Mouse (Mus musculus): ENCODE measurements around the gene Inpp4b.
A peak's percentile ranks its signal among the peaks of the same experiment; 100 is the strongest.
"Not testable (repeated sequence)": the region's sequence is repeated elsewhere in the genome, so short reads cannot be mapped to it uniquely, and the experiment has no call there.

The Inpp4b gene

GRCm38 (mm10) chr8:81777704-81778103 is 435.3 kb downstream of the Inpp4b start:
- no peak for DNase-seq (ENCODE audit: low spot score in 2 of 2)

DNA sequence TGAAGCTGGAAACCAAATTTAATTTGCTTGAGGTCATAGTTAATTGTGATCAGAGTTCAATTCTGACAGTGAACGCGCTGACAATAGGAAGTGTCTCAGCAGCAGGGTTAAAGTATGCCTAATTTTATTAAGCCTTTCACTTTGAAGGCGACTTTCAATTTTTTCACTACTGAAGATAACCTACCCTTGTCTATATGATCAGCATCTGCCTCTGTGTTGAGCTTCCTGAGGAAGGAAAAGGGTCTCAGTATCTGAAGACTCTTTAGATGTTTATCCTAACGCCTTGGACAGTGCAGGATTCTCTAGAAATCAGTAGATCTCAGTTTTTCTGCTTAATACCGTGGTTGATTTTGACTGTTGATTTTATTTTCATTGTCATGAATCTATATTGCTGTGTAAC is 437.1 kb downstream of the Inpp4b start:
- no peak for DNase-seq (ENCODE audit: low spot score in 2 of 2)

DNA sequence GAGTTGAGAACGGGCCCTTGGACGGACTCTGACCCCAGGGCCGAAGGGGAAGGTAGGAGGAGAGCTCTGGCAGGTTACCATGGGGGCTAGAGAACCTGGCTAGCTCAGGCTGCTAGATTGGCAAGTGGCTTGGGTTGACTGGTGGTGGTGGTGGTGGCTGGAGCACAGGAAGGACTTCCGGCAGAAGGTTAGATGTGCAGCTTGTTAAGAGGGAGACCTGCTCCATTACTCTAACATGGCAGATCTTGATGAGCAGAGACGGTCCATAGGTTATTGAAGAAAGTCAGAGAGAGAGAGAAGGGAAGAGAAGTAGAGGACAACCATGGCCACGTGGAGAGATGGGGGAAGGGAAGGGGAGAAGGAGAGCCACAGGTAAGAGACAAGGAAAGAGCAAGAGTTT is 437.8 kb downstream of the Inpp4b start:
- no peak for DNase-seq (ENCODE audit: low spot score in 2 of 2)

GRCm38 (mm10) chr8:81780921-81781675 is 438.7 kb downstream of the Inpp4b start:
- no peak for DNase-seq (ENCODE audit: low spot score in 2 of 2)

DNA sequence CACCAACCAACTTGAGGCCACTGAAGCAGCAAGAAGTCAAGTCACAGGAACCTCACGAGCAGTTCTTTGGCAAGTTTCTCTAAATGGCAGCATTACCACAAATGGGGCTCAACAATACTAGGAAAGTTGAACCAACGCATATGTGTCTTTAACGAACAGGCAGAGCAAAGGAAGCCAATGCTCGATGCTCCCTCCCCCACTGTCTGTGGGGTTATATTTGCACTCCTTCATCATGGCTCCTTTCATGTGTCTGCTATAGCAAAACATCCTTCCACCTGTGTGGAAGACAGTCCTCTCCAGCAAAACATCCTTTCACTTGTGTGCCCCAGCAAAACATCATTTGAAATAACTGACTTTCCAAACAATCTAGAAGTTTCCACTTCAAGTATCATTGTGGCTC is 440.4 kb downstream of the Inpp4b start:
- no peak for DNase-seq (ENCODE audit: low spot score in 2 of 2)

DNA sequence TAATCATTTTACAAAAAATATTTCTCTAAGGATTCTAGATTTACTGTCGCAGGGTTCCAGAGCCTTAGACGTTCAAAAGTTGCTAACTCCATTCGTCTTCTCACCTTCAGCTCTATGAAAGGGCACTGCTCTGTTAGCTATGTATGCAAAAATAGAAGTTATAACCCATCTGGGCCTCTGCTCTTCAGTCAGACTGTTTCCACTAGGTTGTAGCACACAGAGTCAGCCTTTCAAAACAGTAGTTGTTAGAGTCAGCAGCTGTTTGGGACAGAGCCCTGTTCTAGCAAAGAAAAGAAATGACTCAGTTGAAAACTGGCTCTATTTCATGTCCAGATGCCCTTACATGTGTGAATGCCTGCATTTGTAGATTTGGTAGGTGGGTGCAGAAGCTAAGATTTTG is 442.4 kb downstream of the Inpp4b start:
- no peak for DNase-seq (ENCODE audit: low spot score in 2 of 2)

DNA sequence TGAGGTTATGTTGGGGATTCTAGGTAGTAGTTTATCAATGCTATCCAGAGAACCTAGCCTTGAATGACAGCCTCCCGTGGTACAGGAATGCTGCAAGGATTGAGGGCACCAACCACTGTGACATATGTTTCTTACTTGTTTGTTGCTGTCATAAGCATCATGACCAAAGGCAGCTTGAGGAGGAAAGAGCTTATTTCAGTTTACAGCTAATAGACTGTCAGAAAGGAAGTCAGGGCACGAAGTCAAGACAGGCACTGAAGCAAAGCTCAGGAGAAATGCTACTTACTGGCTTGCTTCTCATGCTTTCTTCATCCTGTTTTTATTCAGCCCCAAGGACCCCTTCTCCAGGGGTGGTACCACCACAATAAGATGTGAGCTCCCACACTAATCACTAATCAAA is 446.1 kb downstream of the Inpp4b start:
- no peak for DNase-seq (ENCODE audit: low spot score in 2 of 2)

DNA sequence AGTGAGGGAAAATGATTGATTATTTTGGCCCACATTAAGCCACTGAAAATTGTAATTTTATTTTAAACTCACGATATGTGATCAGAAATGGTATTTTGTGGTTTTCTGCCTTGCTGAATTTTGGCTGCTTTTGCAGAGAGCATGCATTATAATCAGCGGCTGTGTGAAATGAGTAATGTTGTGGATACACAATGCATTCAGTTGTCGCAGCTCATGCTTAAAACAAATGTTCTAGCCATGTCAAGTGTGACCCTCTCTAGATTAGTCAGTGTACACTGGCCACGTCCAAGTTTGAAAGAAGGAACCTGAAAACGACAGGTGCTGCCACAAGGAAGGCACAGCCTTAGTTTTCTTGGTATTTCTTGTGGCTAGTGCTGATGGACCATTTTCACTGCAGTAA is 450.3 kb downstream of the Inpp4b start:
- DNase-seq (ENCODE audit: low spot score in 2 of 2) = no peak

- DNase-seq (ENCODE audit: low spot score in 2 of 2) = no peak
These were observed 456.1 kb downstream of the Inpp4b start for GRCm38 (mm10) chr8:81798501-81798900.

GRCm38 (mm10) chr8:81800792-81801191 is 458.4 kb downstream of the Inpp4b start:
- no peak for DNase-seq (ENCODE audit: low spot score in 2 of 2)

DNA sequence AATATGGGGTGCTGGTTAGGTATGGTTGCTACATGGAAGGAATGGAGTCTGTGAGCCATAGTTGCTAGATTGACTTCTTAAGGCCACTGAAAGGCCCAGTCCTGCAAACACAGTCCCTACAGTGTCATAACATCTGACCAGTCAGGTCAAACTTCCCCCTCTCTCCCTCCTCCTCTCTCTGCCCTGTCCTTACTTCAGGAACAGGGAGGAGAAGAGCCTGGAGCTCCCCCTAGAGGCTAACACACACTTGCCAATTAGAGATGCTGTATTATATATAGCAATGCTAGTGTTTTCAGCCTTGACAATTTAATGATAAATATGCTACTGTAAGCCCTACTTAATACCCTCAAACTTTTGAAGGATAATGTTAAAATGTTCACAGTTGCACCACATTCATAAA is 464.4 kb downstream of the Inpp4b start:
- DNase-seq (ENCODE audit: low spot score in 2 of 2) = peak in 1 of 2 experiments; percentile 27

GRCm38 (mm10) chr8:81807578-81807977 is 465.2 kb downstream of the Inpp4b start:
- DNase-seq (ENCODE audit: low spot score in 2 of 2) = no peak

- DNase-seq (ENCODE audit: low spot score in 2 of 2) = no peak
These were observed 466.1 kb downstream of the Inpp4b start for GRCm38 (mm10) chr8:81808406-81808805.

- not testable (repeated sequence) for DNase-seq (ENCODE audit: low spot score in 2 of 2)
These were observed 467.1 kb downstream of the Inpp4b start for GRCm38 (mm10) chr8:81809414-81809813.

DNA sequence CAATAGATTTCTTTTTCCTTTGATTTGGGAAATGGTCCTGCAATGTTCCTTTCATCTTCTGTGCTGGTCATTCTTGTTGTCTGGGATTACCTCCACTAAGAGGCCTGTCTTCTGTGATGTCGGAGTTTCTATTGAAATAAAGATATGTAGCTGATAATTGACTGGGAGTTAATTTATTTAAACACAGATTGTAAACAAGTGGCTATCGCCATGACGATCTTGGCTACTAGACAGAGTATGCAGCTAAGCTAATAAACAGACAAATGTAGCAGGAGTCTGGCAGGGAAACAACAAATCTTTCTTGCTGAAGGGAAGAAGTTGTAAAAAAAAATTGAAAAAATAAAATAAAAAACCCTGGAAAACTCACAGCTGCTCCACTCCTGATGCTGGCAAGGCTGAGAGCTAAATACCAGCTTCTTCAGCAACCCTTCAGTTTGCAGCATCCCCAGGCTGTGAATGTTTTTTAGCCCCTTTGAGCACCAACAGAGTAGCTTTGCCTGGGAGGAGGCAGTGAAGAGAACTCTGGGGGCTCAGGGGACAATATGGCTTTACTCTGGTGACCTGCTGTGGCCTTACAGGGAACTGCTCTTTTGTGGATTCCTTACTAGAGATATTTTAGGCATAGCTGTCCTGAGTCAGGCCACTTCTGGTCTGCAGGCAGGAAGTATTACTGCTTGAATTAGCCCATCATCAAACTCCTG is 469.8 kb downstream of the Inpp4b start:
- no peak for DNase-seq (ENCODE audit: low spot score in 2 of 2)

DNA sequence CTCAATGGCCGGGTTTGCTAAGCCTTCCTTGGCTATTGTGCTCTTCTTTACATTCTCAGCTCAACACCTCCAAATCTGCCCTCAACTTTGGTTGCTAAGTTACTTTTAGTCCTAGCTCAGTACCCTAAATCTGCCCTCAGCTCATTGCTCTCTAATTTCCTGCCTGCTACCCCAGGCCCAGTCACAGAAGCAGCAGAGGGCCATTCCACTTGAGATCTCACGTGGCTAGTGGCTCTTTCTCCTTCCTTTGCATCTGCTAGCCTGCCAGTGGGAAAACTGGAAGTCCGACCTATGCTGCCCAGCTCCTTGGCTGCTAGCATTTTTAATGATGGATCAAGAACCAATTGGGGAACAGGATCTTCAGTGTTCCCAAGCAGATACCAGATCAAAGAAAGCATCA is 472.4 kb downstream of the Inpp4b start:
- DNase-seq (ENCODE audit: low spot score in 2 of 2) = no peak

DNA sequence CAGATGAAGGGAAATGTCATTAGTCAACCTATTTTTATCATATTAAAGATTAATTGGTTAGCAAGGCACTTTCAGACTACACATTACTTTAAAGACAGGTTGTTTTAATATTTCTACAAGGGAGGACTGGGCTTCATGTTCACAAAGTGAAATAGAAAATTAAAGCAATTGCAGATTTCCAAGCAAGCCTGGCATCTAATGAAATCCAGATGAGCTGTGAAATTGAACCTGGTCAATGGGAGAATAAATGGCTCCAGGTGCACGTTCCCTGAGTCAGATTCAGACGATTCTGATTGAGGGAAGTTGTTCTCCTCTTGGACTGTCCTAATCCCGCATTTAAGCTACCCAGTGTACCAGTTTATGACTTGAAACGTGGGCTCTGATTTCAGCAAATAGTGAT is 473.2 kb downstream of the Inpp4b start:
- no peak for DNase-seq (ENCODE audit: low spot score in 2 of 2)

GRCm38 (mm10) chr8:81823121-81823520 is 480.8 kb downstream of the Inpp4b start:
- DNase-seq (ENCODE audit: low spot score in 2 of 2) = no peak

DNA sequence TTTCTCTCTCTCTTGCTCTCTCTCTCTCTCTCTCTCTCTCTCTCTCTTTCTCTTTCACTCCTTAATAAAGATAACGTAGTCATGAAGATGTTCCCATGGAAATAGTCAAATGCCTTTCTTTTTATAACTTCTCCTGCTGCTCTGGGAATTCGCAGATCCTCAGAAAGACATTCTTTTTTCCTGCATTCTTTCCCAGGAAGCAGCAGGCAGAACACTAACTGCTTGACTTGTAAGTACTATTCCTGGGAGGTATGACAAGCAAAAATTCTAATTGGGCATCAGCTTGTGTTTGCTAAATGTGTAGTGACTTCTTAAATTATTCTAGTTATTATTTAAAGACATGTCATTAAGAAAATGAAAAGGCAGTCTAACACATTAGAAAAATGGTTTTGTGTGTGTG is 482.6 kb downstream of the Inpp4b start:
- no peak for DNase-seq (ENCODE audit: low spot score in 2 of 2)

DNA sequence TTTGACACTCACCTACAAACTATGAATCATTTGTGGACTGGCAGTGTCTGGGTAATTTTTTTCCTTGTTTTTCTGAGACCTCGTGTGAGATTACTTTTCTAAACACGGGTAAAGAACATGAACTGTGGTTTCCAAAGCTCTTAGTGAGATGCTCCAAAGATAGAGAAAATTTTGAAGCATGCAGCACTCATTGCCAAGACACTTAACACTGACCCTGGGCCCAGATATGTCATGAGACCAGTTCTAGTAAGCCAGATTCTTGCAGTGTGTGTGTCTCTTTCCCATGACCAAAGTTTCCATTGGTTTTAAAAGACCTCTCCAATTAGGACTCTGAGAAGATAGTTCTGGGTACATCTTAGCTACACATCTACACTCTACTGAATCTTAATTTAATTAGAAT is 484.1 kb downstream of the Inpp4b start:
- no peak for DNase-seq (ENCODE audit: low spot score in 2 of 2)

GRCm38 (mm10) chr8:81827306-81827913 is 485.1 kb downstream of the Inpp4b start:
- no peak for DNase-seq (ENCODE audit: low spot score in 2 of 2)

- no peak for DNase-seq (ENCODE audit: low spot score in 2 of 2)
These were observed 489.1 kb downstream of the Inpp4b start for GRCm38 (mm10) chr8:81831430-81831829.

DNA sequence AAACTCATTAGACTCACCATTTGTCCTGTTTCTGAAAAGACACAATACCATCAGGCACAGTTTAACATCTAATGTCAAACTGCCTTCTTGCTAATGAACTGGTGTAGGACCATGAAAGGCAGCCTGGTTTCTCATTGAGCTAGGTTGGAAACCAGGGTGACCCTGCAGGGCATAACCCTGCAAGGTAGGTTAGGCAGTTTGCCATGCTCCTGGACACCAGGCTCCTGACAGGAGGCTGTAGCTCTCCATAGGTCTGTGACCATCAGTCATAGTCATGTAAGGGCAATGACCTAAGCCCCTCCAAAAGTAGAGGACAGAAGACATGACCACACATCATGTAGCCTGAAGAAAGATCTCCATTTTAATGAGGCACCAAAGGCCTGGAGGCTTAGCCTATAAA is 491.5 kb downstream of the Inpp4b start:
- DNase-seq (ENCODE audit: low spot score in 2 of 2) = no peak
